Mouse (Mus musculus) naive thymus-derived CD4-positive, alpha-beta T cell, adult 2 months (primary cell): ENCODE measurements at regions not wholly inside any gene's neighbourhood (a gene's known extent, or its start where the extent isn't known, plus 50 kb on each side); places are given as distances from the start of the nearest gene placed in this dataset.

ENCODE experiments used
- DNase-seq: peaks from one replicate; pipeline ENCODE4 v3.0.0-alpha.2; 2011; ENCODE audit warnings: low read depth

- no peak for DNase-seq
Observed at GRCm38 (mm10) chr11:33061570-33061969, 85.6 kb downstream of the Fgf18 start.

DNA sequence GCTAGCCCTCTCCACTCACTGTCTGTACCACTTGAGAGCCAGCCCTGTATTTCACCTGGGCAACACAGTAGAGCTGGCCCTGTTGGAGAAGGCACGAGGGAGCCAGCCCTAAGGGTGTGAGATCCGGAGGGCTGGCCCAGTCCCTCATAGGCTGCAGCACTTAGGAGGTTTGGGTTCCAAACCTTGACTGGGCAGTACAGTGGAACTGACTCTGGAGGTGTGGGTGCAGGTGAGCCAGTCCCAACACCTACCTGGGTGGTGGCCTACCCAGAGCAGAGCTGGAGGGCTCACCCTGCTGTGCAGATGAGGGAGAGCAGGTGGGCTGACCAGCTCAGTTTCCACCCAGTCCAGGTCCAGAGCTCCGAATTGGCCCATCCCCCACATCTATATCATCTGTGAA, 86.8 kb downstream of the Fgf18 start:
- DNase-seq, result no peak

- DNase-seq, result no peak
Observed at GRCm38 (mm10) chr11:33050216-33050615, 97.0 kb downstream of the Fgf18 start.

GRCm38 (mm10) chr11:33039854-33040792, 107.1 kb downstream of the Fgf18 start:
- no peak for DNase-seq

- DNase-seq, result no peak
Observed at GRCm38 (mm10) chr11:33036367-33036766, 110.8 kb downstream of the Fgf18 start.

DNA sequence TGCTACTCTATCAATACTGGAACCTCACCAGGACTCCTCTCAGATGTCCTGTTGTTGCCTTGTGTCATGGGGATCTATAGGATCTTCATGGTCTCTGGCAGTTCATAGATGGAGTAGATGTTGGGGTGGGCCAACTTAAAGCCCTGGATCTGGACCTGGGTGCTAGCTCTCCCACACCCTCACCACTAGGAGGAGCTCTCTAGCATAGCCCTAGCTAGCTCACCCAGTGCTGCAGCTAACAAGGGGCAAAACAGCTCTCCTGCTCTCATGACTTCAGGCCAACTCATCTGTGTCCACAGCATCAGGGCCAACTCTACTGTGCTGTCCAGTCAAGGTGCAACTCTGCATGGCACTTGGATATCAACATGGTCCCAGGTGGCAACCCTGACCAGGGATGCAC, 118.3 kb downstream of the Fgf18 start:
- DNase-seq, result peak; percentile 31

GRCm38 (mm10) chr11:33027121-33027520, 120.1 kb downstream of the Fgf18 start:
- DNase-seq, result no peak

- DNase-seq, result no peak
Observed at GRCm38 (mm10) chr11:33013229-33014185, 133.7 kb downstream of the Fgf18 start.

DNA sequence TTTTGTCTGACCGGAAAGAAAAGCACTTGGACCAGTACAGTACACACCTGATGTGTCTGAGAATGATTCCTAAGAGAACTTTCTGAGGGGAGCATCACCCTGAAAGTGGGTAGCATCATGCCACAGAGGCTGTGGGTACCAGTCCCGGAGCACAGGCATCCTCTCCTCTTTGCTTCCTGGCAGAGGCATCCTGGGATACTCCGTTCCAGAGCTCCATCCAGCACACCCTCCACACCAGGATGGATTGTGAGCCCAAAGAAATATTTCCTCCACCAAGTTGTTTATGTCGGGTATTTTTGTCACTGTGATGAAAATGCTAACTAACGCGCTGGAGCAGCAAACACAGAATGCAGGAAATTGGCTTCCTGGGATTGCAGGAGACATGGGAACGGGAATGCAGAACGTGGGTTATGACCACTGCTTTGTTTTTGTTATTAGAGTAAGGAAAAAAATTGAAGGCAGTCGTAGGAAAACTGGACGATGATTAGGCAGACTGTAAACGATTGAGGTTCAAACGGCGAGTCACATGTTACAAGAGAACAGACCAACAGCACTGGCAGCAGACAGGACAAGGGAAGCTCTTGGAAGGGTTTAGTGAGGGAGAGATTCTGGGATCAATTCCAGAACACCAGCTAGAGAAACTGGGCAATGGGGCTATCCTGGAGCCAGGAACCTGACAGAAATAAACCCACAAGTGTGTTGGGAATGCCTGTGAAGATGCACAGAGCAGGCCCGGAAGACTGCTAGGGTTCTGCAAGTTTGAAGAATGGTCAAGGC, 134.6 kb downstream of the Fgf18 start:
- DNase-seq, result no peak

DNA sequence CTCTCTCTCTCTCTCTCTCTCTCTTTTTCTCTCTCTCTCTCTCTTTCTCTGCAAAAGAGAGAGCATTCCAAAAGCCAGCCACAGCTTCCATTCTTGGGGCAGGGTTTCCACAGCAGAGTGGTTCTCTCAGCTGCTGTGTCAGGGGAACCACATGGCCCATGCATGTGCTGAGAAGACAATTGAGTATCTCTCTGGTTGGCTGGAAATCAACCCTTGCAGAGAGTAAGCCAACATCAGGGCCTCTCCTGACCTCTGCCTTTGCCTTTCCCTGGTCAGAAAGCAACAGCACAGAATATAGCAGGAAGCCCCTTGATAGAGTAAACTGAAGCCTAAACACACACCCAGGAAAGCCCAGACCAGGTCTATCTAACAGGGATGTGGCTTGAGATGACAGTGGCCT, 138.6 kb downstream of the Fgf18 start:
- DNase-seq, result no peak

GRCm38 (mm10) chr11:33007826-33008530, 139.2 kb downstream of the Fgf18 start:
- no peak for DNase-seq

- no peak for DNase-seq
Observed at GRCm38 (mm10) chr11:33007366-33007765, 139.8 kb downstream of the Fgf18 start.

DNA sequence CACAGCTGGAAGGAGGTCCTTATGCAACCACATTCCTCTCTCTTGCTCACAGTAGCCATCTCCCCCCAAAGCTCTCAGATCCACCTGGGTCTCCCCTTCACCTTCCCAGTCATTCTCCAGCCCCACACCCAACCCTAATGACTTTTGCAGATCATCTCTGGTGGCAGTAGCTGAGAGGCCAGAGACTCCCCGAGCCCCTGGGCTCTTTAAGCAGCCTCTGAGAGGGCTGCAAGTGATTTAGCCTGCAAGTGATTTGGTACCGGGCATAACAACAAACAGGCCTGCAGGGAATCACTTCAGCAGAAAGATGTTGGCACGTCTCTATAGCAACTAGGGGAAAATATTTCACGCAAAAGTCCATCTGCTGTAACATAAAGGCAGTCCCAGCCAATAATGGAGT, 142.0 kb downstream of the Fgf18 start:
- DNase-seq, result no peak

- no peak for DNase-seq
Observed at GRCm38 (mm10) chr11:33004603-33005002, 142.6 kb downstream of the Fgf18 start.

- no peak for DNase-seq
Observed at GRCm38 (mm10) chr11:32999684-33000255, 147.4 kb downstream of the Fgf18 start.

DNA sequence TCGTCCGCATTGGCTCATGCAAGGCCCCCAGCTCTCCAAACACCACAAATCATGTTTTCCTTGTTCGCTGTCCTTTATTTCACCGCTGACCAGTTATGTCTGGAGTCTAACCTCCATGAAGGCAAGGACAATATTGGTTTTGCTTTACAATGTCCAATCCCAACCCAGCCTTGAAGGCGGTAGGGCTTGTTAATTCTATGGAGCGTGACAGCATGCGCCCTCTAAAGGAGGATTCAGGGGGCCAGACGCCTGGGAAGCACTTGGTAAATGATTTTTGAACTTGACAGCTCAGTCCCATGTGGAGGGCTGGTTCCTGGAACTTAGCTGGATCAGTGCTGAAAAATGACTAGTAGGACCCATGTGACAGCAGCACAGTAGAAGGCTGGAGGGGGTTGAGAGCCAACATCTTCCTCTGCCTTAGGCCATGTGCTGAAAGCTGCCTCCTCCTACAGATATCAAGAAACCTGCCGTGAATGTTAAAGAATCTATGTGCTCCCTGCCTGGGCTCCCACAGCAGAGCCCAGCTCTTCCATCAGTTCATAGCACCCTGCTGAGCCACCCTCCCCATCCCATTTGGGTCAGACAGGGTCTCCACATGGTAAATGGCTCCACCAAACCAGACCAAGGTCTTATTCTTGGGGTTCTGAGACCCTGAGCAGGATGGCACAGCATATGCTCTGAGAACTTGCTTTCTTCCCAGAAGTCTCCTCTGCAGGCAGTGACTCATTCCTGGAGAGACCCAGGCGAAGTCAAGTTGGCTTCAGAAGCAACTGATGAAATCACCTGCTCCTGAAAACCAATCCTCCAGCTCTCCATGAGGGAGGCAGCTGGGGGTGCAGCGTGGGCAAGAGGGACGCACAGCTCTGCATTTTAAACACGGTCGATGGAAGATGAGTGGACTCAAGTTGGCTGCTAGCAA, 148.3 kb downstream of the Fgf18 start:
- DNase-seq, result no peak

DNA sequence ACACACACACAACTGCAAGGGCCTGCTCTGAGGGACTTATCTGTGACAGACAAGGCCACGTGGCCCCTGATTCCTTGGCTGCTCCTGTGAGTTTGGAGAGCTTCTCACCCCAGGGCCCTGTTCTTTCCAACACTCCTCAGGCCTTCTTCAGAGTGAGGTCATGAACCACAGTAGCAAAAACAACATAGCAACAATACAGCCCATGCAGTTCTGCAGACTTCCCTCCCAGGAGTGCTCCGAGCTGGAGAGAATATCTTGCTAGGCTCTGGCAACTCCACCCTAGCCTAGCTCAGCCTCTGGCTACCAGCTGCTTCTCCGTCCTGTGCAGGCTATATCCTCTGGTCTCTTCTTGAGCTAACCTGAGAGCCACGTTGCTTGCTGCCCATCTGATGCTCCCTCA, 152.8 kb downstream of the Fgf18 start:
- no peak for DNase-seq

- no peak for DNase-seq
Observed at GRCm38 (mm10) chr11:32993439-32993838, 153.8 kb downstream of the Fgf18 start.

DNA sequence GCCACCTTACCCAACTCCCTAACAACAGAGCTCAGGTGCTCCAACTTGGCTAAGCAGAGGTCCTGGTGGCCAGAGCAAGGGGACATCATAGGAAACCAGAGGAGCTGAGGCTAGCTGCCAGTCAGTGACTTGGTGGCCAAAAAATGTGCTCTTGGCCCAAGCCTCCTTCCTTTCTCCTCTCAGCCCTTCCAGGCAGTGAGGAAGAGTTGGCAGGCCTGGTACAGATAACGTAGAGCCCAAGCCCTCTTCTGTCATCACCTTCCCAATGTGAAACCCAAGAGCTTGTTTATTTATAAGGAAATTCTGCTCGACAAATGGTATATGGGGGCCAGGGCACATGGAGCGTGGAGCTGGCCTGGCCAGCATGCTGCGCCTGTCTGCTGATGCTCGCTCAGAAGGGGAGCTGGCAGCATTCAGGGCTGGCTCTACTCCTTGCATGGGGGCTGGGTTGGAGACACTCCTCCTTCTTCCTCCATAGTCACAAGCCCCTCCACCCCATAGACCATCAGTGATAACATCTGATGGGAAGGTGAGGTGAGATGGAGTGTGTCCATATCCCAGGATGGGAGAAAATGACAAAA, 156.1 kb downstream of the Fgf18 start:
- DNase-seq, result no peak
